Mouse (Mus musculus) urinary bladder, postnatal 25 days (tissue): Measurements from ENCODE around the gene Lypd6.

Source experiments
- DNase-seq: peaks from one replicate; pipeline ENCODE4 v3.0.0; 2022; ENCODE audit warnings: low spot score

The Lypd6 gene

DNA sequence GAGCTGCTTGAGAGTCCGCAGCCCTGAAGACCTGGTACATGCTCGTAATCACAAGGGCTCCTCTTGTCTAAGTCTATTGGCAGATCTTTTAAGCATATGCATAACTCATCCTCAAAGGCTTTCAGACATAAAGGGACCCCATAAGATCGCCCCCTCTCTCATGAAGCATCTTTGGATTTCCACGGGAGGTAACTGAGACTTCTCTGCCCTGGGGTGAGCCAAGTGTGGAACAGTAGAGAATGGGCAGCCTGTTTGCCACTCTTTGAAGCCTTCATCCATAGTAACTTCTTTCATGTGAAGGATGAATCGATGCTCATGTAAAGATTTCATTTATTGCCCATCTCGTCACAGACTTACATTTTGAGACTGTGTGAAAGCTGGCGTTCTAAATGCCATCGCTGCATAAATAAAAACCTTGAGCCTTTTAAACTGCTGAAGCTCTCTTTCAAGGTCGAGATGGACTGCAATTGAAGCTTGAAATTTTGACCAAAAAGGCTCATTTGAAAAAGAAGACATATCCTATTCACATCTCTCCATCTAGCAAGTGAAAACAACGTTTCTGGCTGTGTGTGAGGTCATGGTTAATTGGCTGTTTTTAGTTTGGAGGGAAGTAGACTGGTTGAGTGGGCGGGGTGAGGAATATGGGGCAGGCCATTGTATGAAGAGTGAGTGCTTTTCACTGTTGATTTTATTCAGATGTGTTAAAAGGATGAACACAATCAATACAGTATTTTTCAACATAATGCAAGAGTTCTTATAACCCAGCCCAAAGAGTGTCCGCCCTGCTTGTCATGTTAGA, 107.7 kb downstream of the Lypd6 start:
- no peak for DNase-seq

GRCm38 (mm10) chr2:50175709-50176108, 109.5 kb downstream of the Lypd6 start:
- no peak for DNase-seq

- DNase-seq, result no peak
These were observed 112.9 kb downstream of the Lypd6 start for GRCm38 (mm10) chr2:50179164-50179563.

- no peak for DNase-seq
These were observed 114.2 kb downstream of the Lypd6 start for GRCm38 (mm10) chr2:50180423-50180822.

GRCm38 (mm10) chr2:50181332-50181731, 115.1 kb downstream of the Lypd6 start:
- DNase-seq, result no peak

- no peak for DNase-seq
These were observed 120.6 kb downstream of the Lypd6 start for GRCm38 (mm10) chr2:50186711-50187405.

DNA sequence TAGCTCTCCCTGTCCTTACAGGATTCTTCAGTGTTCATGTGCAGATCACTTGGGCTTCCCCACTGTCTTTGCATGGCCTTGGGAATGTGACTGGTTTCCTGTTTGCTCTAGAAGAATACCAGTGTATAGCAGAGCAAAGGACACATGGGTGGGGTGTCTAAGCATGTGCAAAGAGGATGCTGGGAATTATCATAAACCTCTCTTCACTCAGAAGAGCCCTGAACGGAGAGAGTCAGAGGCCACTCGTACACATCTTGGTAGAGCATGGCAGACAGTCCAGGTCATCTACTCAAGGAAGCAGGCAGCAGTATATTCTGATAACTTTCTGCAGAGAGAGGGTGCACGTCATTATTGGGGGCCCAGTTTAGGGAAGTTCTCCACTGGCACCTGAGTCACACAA, 122.6 kb downstream of the Lypd6 start:
- DNase-seq, result no peak

DNA sequence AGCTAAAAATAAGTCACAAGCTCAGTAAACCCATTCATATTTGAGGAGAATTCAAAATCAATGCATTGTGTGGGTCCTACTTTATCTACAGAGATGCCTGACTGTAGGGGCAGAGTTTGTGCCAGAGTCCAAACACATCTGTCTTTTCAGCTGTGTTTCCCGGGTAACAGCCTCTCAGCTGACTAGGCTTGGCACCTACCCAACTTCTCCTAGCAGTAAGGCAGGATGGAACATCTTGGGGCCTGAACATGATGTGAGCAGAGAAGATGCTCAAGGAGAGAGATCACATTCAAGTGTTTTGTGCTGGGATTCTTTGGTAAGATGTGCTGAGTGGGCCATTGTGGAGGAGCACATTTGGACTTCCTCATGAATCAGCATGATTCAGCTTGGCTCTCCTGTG, 130.5 kb downstream of the Lypd6 start:
- no peak for DNase-seq

DNA sequence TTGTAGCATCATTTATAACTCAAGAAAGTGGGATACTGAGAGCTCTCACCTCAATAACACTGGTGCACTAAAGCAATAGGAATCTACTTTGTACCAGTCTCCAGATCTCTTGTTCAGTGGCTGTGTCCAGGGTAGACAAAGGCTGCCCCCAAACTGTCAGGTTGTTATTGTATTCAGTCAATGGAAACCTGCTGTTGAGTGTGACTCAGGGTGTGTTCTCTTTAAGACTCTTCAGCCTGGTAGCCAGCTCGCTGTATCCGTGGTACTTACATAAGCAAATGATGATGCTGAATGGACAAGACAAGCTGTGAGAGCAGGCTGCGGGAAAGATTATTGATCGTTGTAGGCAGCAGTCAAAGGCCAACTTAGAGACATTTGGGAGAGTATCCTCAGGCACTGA, 131.6 kb downstream of the Lypd6 start:
- no peak for DNase-seq

GRCm38 (mm10) chr2:50200541-50200940, 134.3 kb downstream of the Lypd6 start:
- no peak for DNase-seq

- no peak for DNase-seq
These were observed 154.3 kb downstream of the Lypd6 start for GRCm38 (mm10) chr2:50220574-50220973.

GRCm38 (mm10) chr2:50225019-50225418, 158.8 kb downstream of the Lypd6 start:
- DNase-seq, result no peak

GRCm38 (mm10) chr2:50233491-50233890, 167.3 kb downstream of the Lypd6 start:
- DNase-seq, result no peak
